Comparison of ENCODE assay signal across 40 mouse cellular contexts in genomic region chr7:103966873-103967272, GRCm38 (mm10). TPM values are rescaled to one million over a fixed set of nuclear protein-coding genes. Genes with fewer than 3 reads are reported as not detected.
"Had no signal": no experiment of that assay in that cellular context is flagged by ENCODE, and none has a peak within 500 bp of the region (broad histone marks: within the 10 kb centered on the region; RNA-seq: fewer than 3 reads in every experiment).

No protein-coding gene starts in this region.

RNA-seq across cellular contexts. Expression of gene Olfr635, which starts 4.1 kb away (rescaled TPM):
- total RNA-seq: heart, postnatal 10 days; heart, postnatal 14 days; heart, postnatal 25 days; heart, postnatal 36 days; hematopoietic stem cell, adult 5-6 weeks; hindbrain, postnatal 0 days had no signal
- polyA plus RNA-seq: heart, embryonic 13.5 days; heart, embryonic 14.5 days; heart, embryonic 15.5 days; heart, embryonic 16.5 days; heart, postnatal 0 days; hindbrain, embryonic 11.5 days; hindbrain, embryonic 12.5 days; hindbrain, embryonic 13.5 days; hindbrain, embryonic 14.5 days; hindbrain, embryonic 15.5 days; hindbrain, embryonic 16.5 days; hindbrain, postnatal 0 days; intestine, embryonic 14.5 days; intestine, embryonic 16.5 days; intestine, postnatal 0 days; kidney, adult 2 months; kidney, embryonic 15.5 days; kidney, postnatal 0 days; large intestine, adult 2 months had no signal

RNA-seq across cellular contexts. Expression of gene Olfr633, which starts 22.6 kb away (rescaled TPM):
- total RNA-seq: heart, postnatal 10 days; heart, postnatal 14 days; heart, postnatal 25 days; heart, postnatal 36 days; heart, postnatal 4 days; hematopoietic stem cell, adult 5-6 weeks; hindbrain, postnatal 0 days; layer of hippocampus, adult 18-20 months; layer of hippocampus, adult 2 months; layer of hippocampus, adult 8-10 months; layer of hippocampus, postnatal 10 days; layer of hippocampus, postnatal 14 days; layer of hippocampus, postnatal 25 days; layer of hippocampus, postnatal 36 days; left cerebral cortex, adult 18-20 months; left cerebral cortex, adult 2 months; left cerebral cortex, adult 8-10 months had no signal
- polyA plus RNA-seq: heart, embryonic 13.5 days; heart, embryonic 14.5 days; heart, embryonic 15.5 days; heart, embryonic 16.5 days; heart, postnatal 0 days; hindbrain, embryonic 10.5 days; hindbrain, embryonic 11.5 days; hindbrain, embryonic 12.5 days; hindbrain, embryonic 13.5 days; hindbrain, embryonic 14.5 days; hindbrain, embryonic 15.5 days; hindbrain, embryonic 16.5 days; hindbrain, postnatal 0 days; inflammation-experienced regulatory T-cells, adult 6 months; intestine, embryonic 14.5 days; intestine, embryonic 15.5 days; intestine, embryonic 16.5 days; intestine, postnatal 0 days; kidney, adult 2 months; kidney, embryonic 14.5 days; kidney, embryonic 15.5 days; kidney, embryonic 16.5 days; kidney, postnatal 0 days; large intestine, adult 2 months had no signal

RNA-seq across cellular contexts. Expression of gene Olfr638, which starts 31.7 kb away (rescaled TPM):
- total RNA-seq: heart, postnatal 10 days; heart, postnatal 14 days; heart, postnatal 25 days; heart, postnatal 36 days; heart, postnatal 4 days; hematopoietic stem cell, adult 5-6 weeks; hindbrain, postnatal 0 days; layer of hippocampus, adult 18-20 months; layer of hippocampus, adult 2 months; layer of hippocampus, adult 8-10 months; layer of hippocampus, postnatal 10 days; layer of hippocampus, postnatal 14 days; layer of hippocampus, postnatal 25 days; layer of hippocampus, postnatal 36 days; left cerebral cortex, adult 18-20 months; left cerebral cortex, adult 2 months; left cerebral cortex, adult 8-10 months had no signal
- polyA plus RNA-seq: heart, embryonic 13.5 days; heart, embryonic 14.5 days; heart, embryonic 15.5 days; heart, embryonic 16.5 days; heart, postnatal 0 days; hindbrain, embryonic 10.5 days; hindbrain, embryonic 11.5 days; hindbrain, embryonic 12.5 days; hindbrain, embryonic 13.5 days; hindbrain, embryonic 14.5 days; hindbrain, embryonic 15.5 days; hindbrain, embryonic 16.5 days; hindbrain, postnatal 0 days; inflammation-experienced regulatory T-cells, adult 6 months; intestine, embryonic 14.5 days; intestine, embryonic 15.5 days; intestine, embryonic 16.5 days; intestine, postnatal 0 days; kidney, adult 2 months; kidney, embryonic 14.5 days; kidney, embryonic 15.5 days; kidney, embryonic 16.5 days; kidney, postnatal 0 days; large intestine, adult 2 months had no signal

RNA-seq across cellular contexts. Expression of gene Olfr632, which starts 32.7 kb away (rescaled TPM):
- total RNA-seq: heart, postnatal 10 days; heart, postnatal 14 days; heart, postnatal 25 days; heart, postnatal 36 days; heart, postnatal 4 days; hindbrain, postnatal 0 days; layer of hippocampus, adult 18-20 months; layer of hippocampus, adult 2 months; layer of hippocampus, adult 8-10 months; layer of hippocampus, postnatal 10 days; layer of hippocampus, postnatal 14 days; layer of hippocampus, postnatal 25 days; layer of hippocampus, postnatal 36 days; left cerebral cortex, adult 18-20 months; left cerebral cortex, adult 2 months; left cerebral cortex, adult 8-10 months had no signal
- polyA plus RNA-seq: heart, embryonic 13.5 days; heart, embryonic 14.5 days; heart, embryonic 15.5 days; heart, embryonic 16.5 days; heart, postnatal 0 days; hindbrain, embryonic 10.5 days; hindbrain, embryonic 11.5 days; hindbrain, embryonic 12.5 days; hindbrain, embryonic 13.5 days; hindbrain, embryonic 14.5 days; hindbrain, embryonic 15.5 days; hindbrain, embryonic 16.5 days; hindbrain, postnatal 0 days; inflammation-experienced regulatory T-cells, adult 6 months; intestine, embryonic 14.5 days; intestine, embryonic 15.5 days; intestine, embryonic 16.5 days; intestine, postnatal 0 days; kidney, adult 2 months; kidney, embryonic 14.5 days; kidney, embryonic 15.5 days; kidney, embryonic 16.5 days; kidney, postnatal 0 days; large intestine, adult 2 months had no signal

RNA-seq across cellular contexts. Expression of gene Olfr631, which starts 38.2 kb away (rescaled TPM):
- total RNA-seq: heart, postnatal 10 days; heart, postnatal 14 days; heart, postnatal 25 days; heart, postnatal 36 days; heart, postnatal 4 days; hematopoietic stem cell, adult 5-6 weeks; hindbrain, postnatal 0 days; layer of hippocampus, adult 18-20 months; layer of hippocampus, adult 2 months; layer of hippocampus, adult 8-10 months; layer of hippocampus, postnatal 10 days; layer of hippocampus, postnatal 14 days; layer of hippocampus, postnatal 25 days; layer of hippocampus, postnatal 36 days; left cerebral cortex, adult 18-20 months; left cerebral cortex, adult 2 months; left cerebral cortex, adult 8-10 months had no signal
- polyA plus RNA-seq: heart, embryonic 13.5 days; heart, embryonic 14.5 days; heart, embryonic 15.5 days; heart, embryonic 16.5 days; heart, postnatal 0 days; hindbrain, embryonic 10.5 days; hindbrain, embryonic 11.5 days; hindbrain, embryonic 12.5 days; hindbrain, embryonic 13.5 days; hindbrain, embryonic 14.5 days; hindbrain, embryonic 15.5 days; hindbrain, embryonic 16.5 days; hindbrain, postnatal 0 days; inflammation-experienced regulatory T-cells, adult 6 months; intestine, embryonic 14.5 days; intestine, embryonic 15.5 days; intestine, embryonic 16.5 days; intestine, postnatal 0 days; kidney, adult 2 months; kidney, embryonic 14.5 days; kidney, embryonic 15.5 days; kidney, embryonic 16.5 days; kidney, postnatal 0 days; large intestine, adult 2 months had no signal
